Mouse (Mus musculus): ENCODE measurements around the gene Rab14. TPM values are rescaled to one million over a fixed set of nuclear protein-coding genes. Genes with fewer than 3 reads are reported as not detected.

The Rab14 gene
- total RNA-seq, 2 experiments from 2014 or later, result 237 to 248 TPM

DNA sequence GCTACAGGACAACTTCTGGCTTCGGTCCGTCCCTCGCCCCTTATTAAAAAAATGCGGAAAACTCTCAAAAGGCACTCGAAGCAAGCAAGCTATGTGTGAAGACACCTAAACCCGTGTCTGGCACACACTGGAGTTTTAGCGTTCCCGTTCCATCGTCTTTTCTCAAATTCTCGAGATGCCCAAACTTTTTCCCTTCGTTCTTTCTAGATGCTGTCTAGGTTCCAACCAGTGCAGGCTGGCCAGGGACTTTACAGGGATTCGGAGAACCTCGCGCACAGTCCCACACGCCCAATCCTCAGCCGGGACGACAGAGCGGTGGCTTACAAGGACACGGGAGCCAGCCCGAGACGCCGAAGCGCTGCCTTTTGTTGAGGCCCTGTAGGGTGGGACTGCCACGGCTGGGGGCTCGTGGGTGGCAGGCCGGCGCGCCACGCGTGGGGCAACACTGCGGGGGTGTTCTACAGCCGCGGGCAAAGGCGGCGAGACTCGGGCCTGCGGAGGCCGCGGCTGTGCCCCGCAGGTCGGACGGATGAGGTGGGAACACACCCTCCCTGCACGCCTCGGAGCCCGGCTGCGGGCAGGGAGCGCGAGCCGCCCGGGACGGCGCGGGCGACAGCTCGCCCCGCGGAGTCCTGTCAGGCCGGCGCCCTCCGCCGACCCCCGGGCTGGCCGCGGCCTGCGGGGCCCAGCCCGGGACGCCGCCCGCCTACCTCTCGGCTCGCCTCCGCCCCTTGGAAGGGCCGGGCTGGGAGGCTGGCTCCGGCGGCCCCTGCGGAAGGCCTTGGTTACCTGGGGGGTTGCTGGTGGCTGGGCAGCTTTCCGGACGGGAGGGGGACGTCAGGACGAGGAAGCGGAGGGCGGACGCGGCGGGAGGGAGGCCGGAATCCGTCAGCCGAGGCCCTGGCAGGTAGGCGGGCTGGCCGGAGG is 686 bp downstream of the Rab14 start:
- peak; percentile 22 to 41 for DNase-seq (ENCODE audit: low spot score in 2 of 2)

DNA sequence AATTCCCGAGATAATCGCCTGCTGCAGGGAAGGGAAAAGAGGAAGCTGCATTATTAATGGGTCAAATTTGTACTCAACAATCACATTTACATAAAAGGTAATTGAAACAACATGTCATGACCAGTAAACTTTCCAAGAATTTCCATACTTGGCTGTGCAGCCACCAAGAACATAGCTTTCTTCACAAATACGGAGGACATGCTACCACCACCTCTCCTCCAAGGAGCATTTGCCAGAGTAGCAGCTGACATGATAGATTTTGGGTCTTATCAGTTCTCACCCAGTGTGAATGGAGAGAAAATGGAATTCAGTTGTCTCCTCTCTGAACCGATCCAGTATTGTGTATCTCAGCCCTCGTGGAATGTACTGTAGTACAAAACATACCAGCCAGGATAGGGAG is 1.4 kb downstream of the Rab14 start:
- DNase-seq (ENCODE audit: low spot score in 2 of 2), result no peak

DNA sequence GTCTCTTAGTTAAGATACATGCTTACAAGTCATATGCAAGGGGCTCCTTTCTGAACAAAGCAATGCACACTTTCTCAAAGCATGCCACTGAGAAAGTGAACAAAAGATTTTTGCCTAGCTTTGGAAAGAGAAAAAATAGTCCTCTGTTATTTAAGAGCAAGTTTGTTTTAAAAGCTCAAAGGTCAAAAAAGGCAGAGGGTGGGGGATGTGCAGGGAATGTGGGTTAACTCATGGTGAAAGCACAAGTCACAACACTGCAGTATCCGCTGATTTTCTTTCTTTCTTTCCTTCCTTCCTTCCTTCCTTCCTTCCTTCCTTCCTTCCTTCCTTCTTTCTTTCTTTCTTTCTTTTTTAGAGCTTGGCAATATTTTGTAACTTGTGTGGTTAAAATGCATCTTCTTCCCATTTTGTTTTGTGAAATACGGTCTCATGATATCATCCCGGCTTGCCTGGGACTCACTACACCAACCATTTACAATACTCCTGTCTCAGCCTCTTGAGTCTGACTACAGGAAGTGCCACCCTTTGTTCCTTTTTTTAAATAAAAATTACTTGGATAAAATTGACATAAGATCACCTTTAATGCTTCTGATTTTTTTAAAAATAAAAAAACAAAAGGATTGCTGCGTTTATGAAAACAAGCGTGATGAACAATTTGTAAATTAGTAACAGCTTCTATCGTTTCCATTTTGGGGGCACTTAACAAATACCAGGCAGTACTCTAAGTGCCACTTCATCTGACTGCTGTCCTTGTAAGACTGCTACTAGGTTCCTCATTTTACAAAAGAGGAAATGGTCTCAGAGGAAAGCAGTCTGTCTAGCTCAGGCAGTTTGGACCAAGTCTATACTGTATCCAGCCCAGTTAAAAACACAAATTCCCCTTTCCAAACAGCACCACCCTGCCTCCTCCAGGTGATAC is 5.0 kb downstream of the Rab14 start:
- no peak for DNase-seq (ENCODE audit: low spot score in 2 of 2)

DNA sequence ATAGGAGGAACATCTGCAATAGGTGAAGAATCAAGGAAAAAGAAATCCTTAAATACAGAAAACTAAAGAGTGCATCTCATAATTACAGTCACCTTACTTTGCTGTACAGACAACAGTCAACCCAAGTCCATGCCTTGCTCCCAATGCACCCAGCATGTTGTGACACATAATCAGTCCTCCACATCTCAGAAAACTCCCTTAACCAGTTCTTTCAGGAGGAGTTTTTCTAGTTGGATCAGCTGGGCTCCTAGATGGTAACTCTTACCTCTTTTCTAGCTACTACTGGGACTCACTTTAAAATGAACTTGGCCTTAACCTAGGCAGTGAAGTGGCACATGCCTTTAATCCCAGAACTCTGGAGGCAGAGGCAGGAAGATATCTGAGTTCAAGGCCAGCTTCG is 6.9 kb downstream of the Rab14 start:
- DNase-seq (ENCODE audit: low spot score in 2 of 2), result no peak

DNA sequence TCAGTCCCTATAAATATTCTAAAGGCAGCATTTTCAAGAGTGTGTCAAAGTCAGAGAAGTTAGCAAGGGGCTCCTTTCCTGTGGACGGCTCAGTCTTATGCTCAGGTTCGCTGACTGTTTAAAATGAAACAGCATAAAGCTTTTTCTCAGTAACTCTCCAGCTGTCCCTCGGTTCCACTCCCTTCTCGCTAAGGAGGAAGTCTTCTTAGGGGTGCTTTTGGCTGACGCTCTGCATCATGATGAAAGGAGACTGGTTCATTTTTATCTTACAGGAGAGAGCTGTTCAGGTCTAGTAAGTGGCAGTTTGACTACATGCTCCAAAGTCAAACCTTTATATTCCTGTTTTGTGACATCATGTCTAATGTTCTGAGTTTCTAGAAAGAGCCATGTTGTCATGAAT is 12.0 kb downstream of the Rab14 start:
- DNase-seq (ENCODE audit: low spot score in 2 of 2), result no peak

DNA sequence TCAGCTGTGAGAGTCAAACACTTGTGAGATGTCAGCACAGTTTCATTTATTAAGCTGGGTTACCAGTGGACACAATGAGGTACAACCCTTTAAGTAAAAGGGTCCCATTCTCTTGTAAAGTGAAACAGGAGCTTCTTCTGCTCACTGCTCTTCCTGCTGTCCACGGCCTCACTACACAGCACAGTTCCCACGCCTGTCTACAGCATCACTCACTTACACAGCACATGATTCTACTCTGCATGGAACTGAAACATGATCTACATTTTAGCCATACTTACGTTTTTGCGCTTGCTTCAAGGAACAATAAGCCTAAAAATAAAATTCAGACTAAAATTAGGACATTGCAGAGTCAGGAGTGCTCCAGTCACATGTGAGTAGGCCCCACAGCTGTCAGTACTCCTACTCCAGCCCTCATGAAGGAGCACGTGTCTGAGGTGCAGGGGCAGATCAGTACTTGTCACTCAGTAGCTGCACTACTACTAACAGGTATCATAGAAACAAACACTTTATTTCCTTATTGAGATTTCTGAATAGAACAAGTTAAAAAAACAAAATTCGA is 17.7 kb downstream of the Rab14 start:
- DNase-seq (ENCODE audit: low spot score in 2 of 2), result peak in 1 of 2 experiments; percentile 39

DNA sequence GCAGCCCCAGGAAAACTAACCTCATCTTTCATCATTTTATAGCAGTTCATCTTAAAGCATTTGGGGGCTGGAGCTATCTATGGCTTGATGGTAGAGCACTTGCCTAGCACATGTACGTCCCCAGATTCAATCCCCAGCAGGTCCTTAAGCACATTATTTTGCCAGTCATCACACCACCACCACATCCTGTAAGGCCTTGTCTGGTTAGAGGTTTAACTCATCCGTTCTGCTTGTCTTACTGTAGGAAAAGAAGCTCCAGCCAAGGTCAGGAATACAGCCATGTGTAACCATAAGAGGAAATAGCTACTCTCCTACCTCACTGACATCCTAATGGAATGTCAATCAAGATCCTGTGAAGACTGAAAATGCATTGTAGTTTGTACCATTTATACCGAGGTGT is 22.8 kb downstream of the Rab14 start:
- DNase-seq (ENCODE audit: low spot score in 2 of 2), result no peak

DNA sequence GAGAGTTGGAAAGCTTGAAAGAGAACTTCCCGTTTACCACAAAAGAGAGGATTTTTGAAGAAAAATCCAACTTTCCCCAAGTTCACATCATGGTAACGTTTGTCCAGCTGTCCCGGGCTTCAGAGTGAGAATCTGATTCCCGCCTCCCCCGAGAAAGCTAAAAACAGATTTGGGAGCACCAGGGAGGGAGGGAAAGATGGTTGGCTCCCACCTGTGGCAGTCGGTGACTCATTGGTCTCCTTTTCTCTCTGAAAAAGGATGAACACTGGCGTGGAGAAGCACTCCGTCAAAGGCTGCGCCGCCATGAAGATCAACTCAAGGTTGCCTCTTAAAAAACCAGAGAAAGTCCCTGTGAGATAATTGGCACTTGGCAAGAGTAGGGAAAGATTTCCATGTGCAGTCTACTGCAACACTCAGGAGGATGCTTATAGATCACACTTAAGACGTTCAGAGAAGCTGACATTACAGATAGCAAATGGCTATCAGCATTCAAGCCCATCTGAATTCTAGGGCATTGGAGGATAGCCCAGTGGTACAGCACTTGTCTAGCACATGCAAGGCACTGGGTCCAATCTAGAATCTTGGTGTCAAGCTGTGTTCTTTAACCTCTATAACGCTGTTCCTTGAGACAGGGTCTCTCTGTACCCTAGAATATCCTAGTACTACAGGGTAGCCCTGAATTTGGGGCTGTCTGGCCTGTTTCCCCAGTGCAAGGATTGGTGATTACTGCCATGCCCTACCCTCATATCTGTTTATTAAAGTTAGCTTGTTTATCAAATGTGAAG is 25.4 kb downstream of the Rab14 start:
- DNase-seq (ENCODE audit: low spot score in 2 of 2), result no peak

DNA sequence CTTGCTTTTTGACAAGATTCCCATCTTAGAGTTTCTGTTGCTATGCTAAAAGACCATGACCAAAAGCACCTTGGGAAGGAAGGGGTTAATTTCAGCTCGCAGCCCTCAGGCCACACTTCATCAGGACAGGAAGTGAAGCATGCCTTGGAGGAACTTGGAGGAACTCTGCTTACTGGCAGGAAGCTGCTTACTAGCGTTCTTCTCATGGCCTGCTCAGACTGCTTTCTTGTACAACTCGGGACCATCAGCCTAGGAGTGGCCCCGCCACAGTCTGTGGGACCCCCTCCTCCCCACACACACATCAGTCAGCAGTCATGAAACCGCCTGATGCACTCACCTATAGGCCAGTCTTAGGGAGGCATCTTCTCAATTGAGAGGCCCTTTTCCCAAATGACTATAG is 26.8 kb downstream of the Rab14 start:
- no peak for DNase-seq (ENCODE audit: low spot score in 2 of 2)

DNA sequence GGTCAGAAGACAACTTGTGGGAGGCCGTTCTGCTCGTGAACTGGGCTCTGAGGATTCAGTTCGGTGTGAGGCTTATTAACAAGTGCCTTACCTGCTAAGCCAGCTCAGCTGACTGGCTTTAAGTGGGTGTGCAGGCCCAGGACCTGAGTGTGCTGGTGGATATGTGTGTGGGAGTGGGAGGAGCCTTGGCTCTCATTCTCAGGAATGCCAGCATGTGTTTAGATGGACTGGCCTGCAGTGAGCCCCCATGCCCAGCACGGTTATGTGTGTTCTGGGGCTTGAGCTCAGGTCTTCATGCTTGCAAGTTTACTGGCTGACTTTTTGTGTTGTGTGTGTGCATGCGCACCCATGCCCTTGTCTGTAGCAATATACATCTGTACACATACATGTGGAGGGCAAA is 27.3 kb downstream of the Rab14 start:
- no peak for DNase-seq (ENCODE audit: low spot score in 2 of 2)

DNA sequence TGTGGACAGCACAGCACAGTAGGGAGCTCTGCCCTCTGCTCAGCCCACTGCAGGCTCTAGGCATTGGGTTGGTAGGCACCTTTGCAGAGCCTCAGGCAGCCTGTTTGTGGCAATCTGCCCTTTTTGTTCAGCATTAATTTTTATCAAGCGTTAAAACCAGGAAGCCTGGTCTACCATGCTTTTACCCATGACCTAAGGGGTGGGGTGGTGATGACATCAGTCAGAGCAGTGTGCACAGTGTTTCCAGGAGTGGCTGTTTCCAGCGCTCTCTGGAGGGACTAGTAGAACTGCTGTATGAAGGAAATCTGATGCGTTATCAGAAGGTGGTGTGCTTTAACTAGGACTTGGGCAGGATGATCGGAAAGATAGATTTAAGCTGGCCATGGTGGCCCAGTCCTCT is 28.7 kb downstream of the Rab14 start:
- DNase-seq (ENCODE audit: low spot score in 2 of 2), result no peak

DNA sequence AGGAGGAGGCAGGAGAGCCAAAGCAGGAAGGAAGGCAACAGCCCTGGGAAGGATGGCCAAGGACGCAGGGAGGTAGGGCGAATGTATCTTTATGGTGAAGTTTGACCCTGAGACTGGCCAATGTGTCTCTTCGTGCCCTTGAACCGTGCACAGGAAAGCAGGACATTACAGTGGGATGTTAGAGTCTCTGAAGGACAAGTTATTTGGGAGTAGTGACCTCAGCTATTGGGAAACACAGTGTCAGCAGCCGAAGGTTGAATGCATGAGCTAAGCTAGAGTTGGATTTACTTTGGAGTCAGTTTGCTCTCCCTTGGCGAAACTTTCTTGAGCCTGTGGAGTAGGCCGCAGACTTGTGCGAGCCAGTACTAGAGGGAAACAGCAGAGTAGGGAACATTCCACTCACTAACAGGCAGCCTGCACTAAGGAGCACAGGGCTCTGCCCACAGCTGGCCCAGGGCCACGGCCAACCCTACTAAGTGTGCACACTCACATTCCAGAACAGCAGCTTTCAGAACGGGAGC is 29.5 kb downstream of the Rab14 start:
- DNase-seq (ENCODE audit: low spot score in 2 of 2), result no peak

DNA sequence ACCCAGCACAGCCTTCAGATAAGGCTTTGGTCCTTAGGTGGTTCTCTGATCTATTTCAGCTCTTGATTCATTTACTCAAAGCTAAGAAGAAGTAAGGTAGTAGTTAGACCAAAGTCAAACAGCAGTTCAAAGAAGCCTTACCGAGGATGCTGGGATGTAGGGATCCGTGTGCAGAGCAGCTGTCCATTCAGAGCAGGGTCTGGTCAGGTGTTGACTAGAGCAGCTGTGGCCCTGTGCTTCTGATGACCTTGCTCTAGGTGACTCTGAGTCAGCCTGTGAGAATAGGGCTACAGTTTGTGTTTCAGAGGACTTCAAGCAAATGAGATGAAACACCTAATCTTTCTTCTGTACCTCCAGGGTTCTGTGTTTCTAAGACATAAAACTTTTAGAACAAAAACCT is 31.5 kb downstream of the Rab14 start:
- DNase-seq (ENCODE audit: low spot score in 2 of 2), result no peak

DNA sequence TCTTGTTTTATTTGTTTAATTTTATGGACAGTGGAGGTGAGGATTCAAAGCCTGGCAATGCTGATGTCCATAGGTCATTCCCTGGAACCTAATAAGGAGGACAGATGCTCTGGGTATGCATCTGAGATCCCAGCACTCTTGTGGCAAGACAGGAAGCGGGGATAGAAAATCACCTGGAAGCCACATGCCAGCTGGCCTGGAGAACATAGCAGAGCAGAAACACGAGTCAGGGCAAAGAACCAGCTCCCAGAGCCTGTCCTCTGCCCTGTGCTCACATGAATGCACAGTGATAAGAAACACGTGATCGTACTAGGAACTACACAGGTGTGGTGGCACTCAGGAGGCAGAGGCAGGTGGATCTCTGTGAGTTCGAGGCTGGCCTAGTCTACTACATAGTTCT is 34.1 kb downstream of the Rab14 start:
- no peak for DNase-seq (ENCODE audit: low spot score in 2 of 2)

DNA sequence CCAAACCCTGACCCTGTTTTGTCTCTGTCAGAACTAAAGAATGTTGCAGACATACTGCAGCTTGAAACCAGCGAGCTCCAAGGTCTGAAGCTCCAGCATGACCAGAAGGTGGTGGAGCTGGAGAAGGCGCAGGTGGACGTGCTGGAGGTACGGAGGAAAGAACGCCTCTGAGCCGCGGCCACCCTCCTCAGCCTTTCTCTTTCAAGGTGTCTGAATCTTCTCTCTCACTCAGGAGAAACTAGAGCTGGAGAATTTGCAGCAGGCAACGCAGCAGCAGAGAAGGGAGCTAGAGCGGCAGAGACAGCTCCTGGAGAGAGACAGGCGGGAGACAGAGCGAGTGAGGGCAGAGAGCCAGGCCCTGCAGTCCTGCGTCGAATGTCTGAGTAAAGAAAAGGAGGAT is 35.5 kb downstream of the Rab14 start:
- DNase-seq (ENCODE audit: low spot score in 2 of 2), result no peak

DNA sequence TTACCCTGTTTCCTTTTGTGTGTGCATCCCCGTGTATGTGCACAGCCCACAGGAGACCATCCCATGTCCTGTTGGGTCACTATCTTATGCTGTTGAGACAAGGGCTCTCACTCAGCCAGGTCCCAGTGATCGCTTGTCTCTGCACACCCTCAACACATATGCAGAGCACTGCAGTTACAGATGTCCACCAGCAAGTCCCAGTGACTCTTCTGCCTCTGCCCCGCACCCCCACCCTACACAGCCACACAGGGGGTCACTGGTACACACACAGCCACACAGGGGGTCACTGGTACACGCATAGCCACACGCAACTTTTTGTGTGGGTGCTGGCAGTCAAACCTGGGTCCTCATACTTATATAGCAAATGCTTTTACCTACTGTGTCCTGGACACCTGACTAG is 37.5 kb downstream of the Rab14 start:
- DNase-seq (ENCODE audit: low spot score in 2 of 2), result no peak

DNA sequence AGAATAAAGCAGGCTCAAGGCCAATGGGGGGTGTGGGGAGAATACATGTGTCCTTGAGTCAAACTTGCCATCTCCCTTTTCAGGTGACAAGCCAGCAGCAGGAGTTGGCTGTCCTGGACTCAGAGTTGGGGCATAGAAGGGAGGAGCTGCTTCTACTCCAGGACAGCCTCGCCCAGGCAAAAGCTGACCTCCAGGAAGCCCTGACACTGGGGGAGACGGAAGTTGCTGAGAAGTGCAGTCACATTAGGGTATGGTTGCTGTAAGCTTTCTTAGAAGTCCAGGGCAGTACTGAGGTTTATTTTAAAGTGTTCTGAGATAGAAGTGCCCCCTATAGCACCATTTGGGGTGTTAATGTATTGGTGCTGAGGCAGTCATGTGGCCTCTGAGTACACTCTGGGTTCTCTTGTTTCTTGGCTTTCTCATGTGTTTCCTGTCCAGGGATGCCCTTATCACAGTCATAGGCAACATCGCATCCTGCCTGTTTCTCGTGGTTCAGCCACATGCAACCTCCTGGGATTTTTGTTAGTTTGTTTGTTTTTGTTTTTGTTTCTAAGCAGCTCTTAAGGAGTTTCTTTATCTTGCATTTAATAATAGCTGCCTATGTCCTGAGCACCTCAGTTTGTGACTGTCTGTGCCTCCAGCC is 39.0 kb downstream of the Rab14 start:
- DNase-seq (ENCODE audit: low spot score in 2 of 2), result no peak

DNA sequence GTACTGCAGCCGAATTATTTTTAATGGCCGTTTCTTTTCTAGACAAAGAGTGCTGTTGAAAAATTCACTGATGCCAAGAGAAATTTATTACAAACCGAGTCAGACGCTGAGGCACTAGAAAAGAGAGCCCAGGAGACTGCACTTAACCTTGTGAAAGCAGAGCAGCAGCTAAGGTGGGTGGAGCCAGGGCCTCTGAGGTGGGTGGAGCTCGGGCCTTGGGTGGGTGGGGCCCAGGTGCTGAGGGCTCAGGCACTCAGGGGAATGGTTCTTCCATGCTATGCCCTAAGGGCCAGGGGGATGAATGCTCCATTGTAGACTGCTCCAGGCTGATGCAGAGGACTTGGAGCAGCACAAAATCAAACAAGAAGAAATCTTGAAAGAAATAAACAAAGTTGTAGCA is 40.7 kb downstream of the Rab14 start:
- DNase-seq (ENCODE audit: low spot score in 2 of 2), result no peak

DNA sequence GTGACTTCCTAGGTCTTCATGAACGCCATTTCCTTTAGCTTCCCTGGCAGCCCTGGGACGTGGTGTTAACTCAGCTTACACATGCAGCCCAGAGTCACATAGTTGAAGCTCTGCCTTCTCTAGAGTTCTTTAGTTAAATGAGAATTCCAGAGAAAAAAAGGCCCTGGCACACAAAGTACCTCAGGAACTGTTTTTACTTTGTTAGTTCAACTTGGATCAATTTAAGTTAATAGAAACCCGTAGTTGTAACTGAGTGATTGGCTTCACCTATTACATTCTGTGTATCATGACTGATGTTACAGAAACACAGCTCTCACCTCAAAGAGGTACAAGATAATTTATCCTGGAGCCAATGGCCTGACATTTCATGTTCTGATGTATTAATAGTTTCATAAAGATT is 42.6 kb downstream of the Rab14 start:
- no peak for DNase-seq (ENCODE audit: low spot score in 2 of 2)

DNA sequence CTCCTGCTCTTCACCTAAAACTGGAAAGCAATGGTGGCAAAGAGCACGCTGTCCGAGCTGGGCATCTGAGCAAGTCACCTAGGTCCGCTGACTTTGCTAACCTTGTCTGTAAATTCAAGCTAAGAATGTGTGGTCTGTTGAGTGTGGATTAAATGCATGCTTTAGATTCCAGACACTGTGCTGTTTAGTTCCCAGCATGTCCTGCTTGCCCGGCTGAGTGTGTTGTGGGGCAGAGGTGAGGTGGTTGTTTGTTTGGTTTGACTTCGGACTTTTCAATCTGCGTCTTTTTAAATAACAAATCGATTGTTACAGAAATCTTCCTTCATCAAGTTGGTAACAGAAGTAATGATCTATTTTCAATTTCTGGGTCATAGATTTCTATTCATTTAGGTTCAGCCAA is 43.1 kb downstream of the Rab14 start:
- no peak for DNase-seq (ENCODE audit: low spot score in 2 of 2)
